Mouse (Mus musculus) kidney, embryonic 14.5 days (tissue): ENCODE data around the gene Clmn. TPM values are rescaled to one million over a fixed set of nuclear protein-coding genes. Genes with fewer than 3 reads are reported as not detected.

Source experiments
- ATAC-seq: fragments of 200-750 bp; cut with Nextera tagmentation; 2 replicates; pipeline ENCODE4 v1.8.0; 2017; ENCODE audit warnings: moderate number of reproducible peaks, mild to moderate bottlenecking, moderate TSS enrichment, moderate library complexity; ENCODE audit not compliant: low FRiP score, low TSS enrichment
- H3K27ac ChIP-seq: fragments of 300-500 bp; sonication (generic); 2 replicates; pipeline ENCODE4 v1.5.1; 2014; ENCODE audit warnings: low read depth, mild to moderate bottlenecking, low read length, moderate library complexity, mixed read lengths
- H3K27me3 ChIP-seq: fragments of 300-500 bp; sonication (generic); 2 replicates; pipeline ENCODE4 v1.6.1; 2014; ENCODE audit warnings: mild to moderate bottlenecking, low read length; ENCODE audit not compliant: control insufficient read depth, insufficient read depth
- H3K36me3 ChIP-seq: fragments of 300-500 bp; sonication (generic); 2 replicates; pipeline ENCODE4 v1.6.1; 2014; ENCODE audit warnings: low read length, mixed read lengths; ENCODE audit not compliant: control insufficient read depth, insufficient read depth
- H3K4me1 ChIP-seq: fragments of 300-500 bp; sonication (generic); 2 replicates; pipeline ENCODE4 v1.6.1; 2014; ENCODE audit warnings: low read length, mixed read lengths; ENCODE audit not compliant: control insufficient read depth, insufficient read depth
- H3K4me2 ChIP-seq: fragments of 300-500 bp; sonication (generic); replicated peaks from 2 replicates; pipeline ENCODE4 v1.6.1; 2014; ENCODE audit warnings: low read depth, mild to moderate bottlenecking, low read length
- H3K4me3 ChIP-seq: fragments of 300-500 bp; sonication (generic); 2 replicates; pipeline ENCODE4 v1.5.1; 2014; ENCODE audit warnings: mild to moderate bottlenecking, low read length
- H3K9ac ChIP-seq: fragments of 300-500 bp; sonication (generic); 2 replicates; pipeline ENCODE4 v1.6.1; 2014; ENCODE audit warnings: low read depth, mild to moderate bottlenecking, low read length, moderate library complexity
- H3K9me3 ChIP-seq: fragments of 300-500 bp; sonication (generic); 2 replicates; pipeline ENCODE4 v1.6.1; 2016; ENCODE audit warnings: low read length; ENCODE audit not compliant: control insufficient read depth
- WGBS: fragments of 180-500 bp; shearing (Covaris S2); extraction: QIAGEN DNeasy Blood & Tissue Kit; methylation state at CpG from one replicate; pipeline ENCODE4 v1.1.7; 2014; 5-methylcytosine and 5-hydroxymethylcytosine counted together
- polyA plus RNA-seq: library from polyadenylated mRNA; unstranded; fragments of >200 nt; fragmentation: Nextera tagmentation; extraction: Ambion mirVana; gene quantifications from 2 replicates; pipeline ENCODE4 v1.2.1, GENCODE M21; 2014

Clmn gene
- polyA plus RNA-seq, 1 experiment from 2014 or later, result 5.3 TPM

- H3K36me3 ChIP-seq, result no peaks in the 10 kb centered on the region
- H3K9me3 ChIP-seq, result peaks cover 3% of the 10 kb centered on the region; the same call in 1 of the 2 replicates
- H3K27me3 ChIP-seq, result no peaks in the 10 kb centered on the region
- no peak overlapping the region for H3K4me3 ChIP-seq
- H3K9ac ChIP-seq, result no peak overlapping the region
- no peak overlapping the region for H3K4me2 ChIP-seq
- ATAC-seq, result no peak
- no peaks in the 10 kb centered on the region for H3K4me1 ChIP-seq
- H3K27ac ChIP-seq, result no peak overlapping the region
- 20% methylated on average over 12 of the region's 12 CpGs for WGBS
These were observed 71.4 kb downstream of the Clmn start for GRCm38 (mm10) chr12:104793486-104793885.

GRCm38 (mm10) chr12:104777603-104778002, 87.3 kb downstream of the Clmn start:
- Histone ChIP-seq H3K4me3 (no peak overlapping the region), H3K9me3 (no peaks in the 10 kb centered on the region), H3K27ac (no peak overlapping the region), H3K9ac (no peak overlapping the region), H3K36me3 (peaks cover 3% of the 10 kb centered on the region; the same call in 1 of the 2 replicates), H3K27me3 (no peaks in the 10 kb centered on the region), H3K4me2 (no peak overlapping the region), H3K4me1 (no peaks in the 10 kb centered on the region)
- ATAC-seq, result no peak
- 85% methylated on average over 1 of the region's 1 CpGs for WGBS

GRCm38 (mm10) chr12:104771941-104772340, 92.9 kb downstream of the Clmn start:
- Histone ChIP-seq H3K4me2 (no peak overlapping the region), H3K27ac (no peak overlapping the region), H3K27me3 (no peaks in the 10 kb centered on the region), H3K9ac (no peak overlapping the region), H3K9me3 (no peaks in the 10 kb centered on the region), H3K4me3 (no peak overlapping the region), H3K36me3 (peaks cover 3% of the 10 kb centered on the region; the same call in 1 of the 2 replicates), H3K4me1 (no peaks in the 10 kb centered on the region)
- 77% methylated on average over 2 of the region's 2 CpGs for WGBS
- ATAC-seq, result no peak

- Histone ChIP-seq H3K4me3 (no peak overlapping the region), H3K4me1 (no peaks in the 10 kb centered on the region), H3K9me3 (no peaks in the 10 kb centered on the region), H3K9ac (no peak overlapping the region), H3K4me2 (no peak overlapping the region), H3K27ac (no peak overlapping the region), H3K36me3 (no peaks in the 10 kb centered on the region), H3K27me3 (no peaks in the 10 kb centered on the region)
- ATAC-seq, result no peak
- WGBS, result 39% methylated on average over 10 of the region's 10 CpGs
These were observed 95.6 kb downstream of the Clmn start for GRCm38 (mm10) chr12:104769201-104769785.

- Histone ChIP-seq H3K9me3 (no peaks in the 10 kb centered on the region), H3K27ac (no peak overlapping the region), H3K36me3 (no peaks in the 10 kb centered on the region), H3K4me3 (no peak overlapping the region), H3K9ac (no peak overlapping the region), H3K4me1 (no peaks in the 10 kb centered on the region), H3K27me3 (no peaks in the 10 kb centered on the region), H3K4me2 (no peak overlapping the region)
- WGBS, result 87% methylated on average over 4 of the region's 4 CpGs
- no peak for ATAC-seq
These were observed 97.7 kb downstream of the Clmn start for GRCm38 (mm10) chr12:104767183-104767582.

GRCm38 (mm10) chr12:104765761-104766160, 99.1 kb downstream of the Clmn start:
- Histone ChIP-seq H3K27me3 (no peaks in the 10 kb centered on the region), H3K9me3 (no peaks in the 10 kb centered on the region), H3K4me3 (no peak overlapping the region), H3K9ac (no peak overlapping the region), H3K4me1 (no peaks in the 10 kb centered on the region), H3K36me3 (no peaks in the 10 kb centered on the region), H3K4me2 (no peak overlapping the region), H3K27ac (no peak overlapping the region)
- ATAC-seq, result no peak
- 82% methylated on average over 7 of the region's 7 CpGs for WGBS

GRCm38 (mm10) chr12:104765116-104765515, 99.8 kb downstream of the Clmn start:
- Histone ChIP-seq H3K27ac (no peak overlapping the region), H3K4me1 (no peaks in the 10 kb centered on the region), H3K36me3 (no peaks in the 10 kb centered on the region), H3K4me2 (no peak overlapping the region), H3K4me3 (no peak overlapping the region), H3K9ac (no peak overlapping the region), H3K27me3 (no peaks in the 10 kb centered on the region), H3K9me3 (no peaks in the 10 kb centered on the region)
- 73% methylated on average over 5 of the region's 5 CpGs for WGBS
- no peak for ATAC-seq

- no peaks in the 10 kb centered on the region for H3K9me3 ChIP-seq
- H3K36me3 ChIP-seq, result no peaks in the 10 kb centered on the region
- no peak overlapping the region for H3K4me2 ChIP-seq
- no peaks in the 10 kb centered on the region for H3K4me1 ChIP-seq
- WGBS, result 73% methylated on average over 6 of the region's 6 CpGs
- no peak overlapping the region for H3K9ac ChIP-seq
- no peaks in the 10 kb centered on the region for H3K27me3 ChIP-seq
- H3K4me3 ChIP-seq, result no peak overlapping the region
- no peak overlapping the region for H3K27ac ChIP-seq
- no peak for ATAC-seq
These were observed 101.0 kb downstream of the Clmn start for GRCm38 (mm10) chr12:104763918-104764317.

GRCm38 (mm10) chr12:104761411-104761810, 103.5 kb downstream of the Clmn start:
- no peaks in the 10 kb centered on the region for H3K36me3 ChIP-seq
- H3K4me3 ChIP-seq, result no peak overlapping the region
- H3K4me1 ChIP-seq, result no peaks in the 10 kb centered on the region
- ATAC-seq, result no peak
- H3K9ac ChIP-seq, result no peak overlapping the region
- H3K4me2 ChIP-seq, result no peak overlapping the region
- no peak overlapping the region for H3K27ac ChIP-seq
- 81% methylated on average over 8 of the region's 8 CpGs for WGBS
- H3K9me3 ChIP-seq, result no peaks in the 10 kb centered on the region
- H3K27me3 ChIP-seq, result no peaks in the 10 kb centered on the region
